Mouse (Mus musculus) gastrocnemius, adult 8-10 months (tissue): ENCODE data around the gene Usp39. TPM values are rescaled to one million over a fixed set of nuclear protein-coding genes. Genes with fewer than 3 reads are reported as not detected.

ENCODE experiments used
- DNase-seq, 2 experiments: peaks; one replicate each; pipeline ENCODE4 v3.0.0; 2022; ENCODE audit warnings: low spot score in 2 of 2
- total RNA-seq, 4 experiments: library from RNA; stranded (reverse); gene quantifications; 2 replicates each; pipeline ENCODE4 v1.2.4; 2022

Usp39 gene
- total RNA-seq = 10 to 100 TPM; 18.0 to 21.4 (median 19.6) TPM

GRCm38 (mm10) chr6:72345074-72345567 is at the start of gene Usp39:
Gene Usp39, minus strand, starts transcription at chr6:72345184.
- peak; percentile 83 to 89 for DNase-seq

DNA sequence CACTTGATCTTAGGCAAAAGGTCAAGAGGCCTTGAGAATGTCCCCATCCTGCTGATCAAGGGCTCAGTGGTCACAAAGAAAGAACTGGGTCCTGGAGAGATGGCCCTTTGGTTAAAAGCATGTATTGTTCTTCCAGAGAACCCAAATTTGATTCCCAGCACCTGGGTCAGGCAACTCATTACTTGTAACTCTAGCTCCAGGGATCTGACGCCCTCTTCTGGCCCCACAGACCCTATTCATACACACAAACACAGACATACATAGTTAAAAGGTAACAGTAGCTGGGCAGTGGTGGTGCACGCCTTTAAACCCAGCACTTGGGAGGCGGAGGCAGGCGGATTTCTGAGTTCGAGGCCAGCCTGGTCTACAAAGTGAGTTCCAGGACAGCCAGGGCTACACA is 47.4 kb upstream of the Usp39 start:
- DNase-seq = no peak

DNA sequence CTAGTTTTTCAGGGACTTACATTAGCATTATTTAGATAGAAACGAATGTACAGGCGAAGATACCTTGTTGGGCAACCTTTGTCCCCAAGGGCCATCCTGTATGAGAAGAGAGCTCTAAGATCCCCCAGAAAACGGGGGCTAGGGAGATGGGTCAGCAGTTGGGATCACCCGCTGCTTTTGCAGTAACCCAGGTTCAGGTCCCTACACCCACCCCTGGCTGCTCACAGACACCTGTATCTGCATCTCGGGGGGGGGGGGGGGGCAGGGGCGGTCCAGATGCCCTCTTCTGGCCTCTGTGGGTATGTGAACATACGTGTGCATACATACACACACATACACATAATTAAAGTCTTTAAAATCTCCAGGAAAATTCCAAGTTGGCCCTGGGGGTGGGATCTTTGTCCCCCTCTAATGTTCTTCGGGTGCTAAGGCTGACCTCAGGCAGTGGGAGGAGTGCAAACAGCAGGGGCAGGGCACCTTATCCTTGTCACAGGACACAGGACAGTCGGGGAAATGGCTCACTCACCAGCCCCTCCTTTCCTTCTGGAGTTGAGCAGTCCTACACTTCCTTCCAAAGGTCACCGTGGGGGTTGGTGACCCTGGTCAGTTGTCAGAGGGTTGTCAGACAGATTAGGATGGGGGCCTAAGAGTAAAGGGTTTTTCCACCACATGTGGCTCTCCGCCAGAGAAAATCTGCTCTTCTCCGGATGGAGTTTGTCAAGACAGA is 46.0 kb upstream of the Usp39 start:
- DNase-seq = peak in 1 of 2 experiments; percentile 28

DNA sequence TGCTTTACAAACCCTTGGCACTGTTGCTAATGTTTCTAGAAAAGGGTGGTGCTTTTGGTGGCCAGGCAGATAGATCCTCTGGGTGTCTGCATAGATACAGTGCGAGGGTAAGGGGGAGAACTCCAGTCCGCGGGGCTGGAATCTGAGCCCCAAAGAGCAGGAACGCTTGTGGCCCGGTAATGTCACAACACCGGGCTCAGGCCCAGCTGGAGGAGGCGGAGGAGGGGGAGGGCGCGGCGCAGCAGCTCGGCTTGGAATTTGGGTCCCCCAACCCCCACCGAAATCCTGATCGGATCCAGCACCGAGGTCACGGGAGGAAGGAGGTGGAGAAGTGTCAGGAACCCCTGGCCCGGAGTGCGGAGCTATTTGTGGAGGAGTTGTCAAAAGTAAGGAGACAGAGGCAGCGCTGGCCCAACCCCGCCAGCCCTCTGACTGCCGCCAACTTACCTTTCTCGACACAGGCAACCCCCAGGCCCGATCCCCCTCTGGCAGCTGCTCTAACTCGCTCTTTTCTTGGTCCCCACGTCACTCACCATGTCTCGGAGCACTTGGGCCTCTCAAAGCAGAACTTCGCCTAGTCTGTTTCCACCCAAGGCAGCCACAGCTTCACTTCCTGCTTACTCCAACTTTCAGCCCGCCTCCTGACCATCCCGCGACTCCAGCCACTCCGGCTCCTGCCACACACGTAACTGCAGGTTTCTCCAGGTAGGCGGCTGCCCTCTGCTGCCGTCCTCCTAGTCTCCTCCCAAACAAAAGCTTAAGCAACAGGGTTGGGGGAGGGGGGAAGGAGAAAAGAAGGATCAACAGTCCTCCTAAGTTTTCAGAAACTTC is 45.2 kb upstream of the Usp39 start, which contains the start of gene Vamp8:
TSS of gene Vamp8 (minus strand) at position 763 of the 831 bp plus-strand sequence.
- DNase-seq = peak; percentile 88 to 92

- DNase-seq = no peak
Measured at GRCm38 (mm10) chr6:72389471-72389940, 44.5 kb upstream of the Usp39 start.

DNA sequence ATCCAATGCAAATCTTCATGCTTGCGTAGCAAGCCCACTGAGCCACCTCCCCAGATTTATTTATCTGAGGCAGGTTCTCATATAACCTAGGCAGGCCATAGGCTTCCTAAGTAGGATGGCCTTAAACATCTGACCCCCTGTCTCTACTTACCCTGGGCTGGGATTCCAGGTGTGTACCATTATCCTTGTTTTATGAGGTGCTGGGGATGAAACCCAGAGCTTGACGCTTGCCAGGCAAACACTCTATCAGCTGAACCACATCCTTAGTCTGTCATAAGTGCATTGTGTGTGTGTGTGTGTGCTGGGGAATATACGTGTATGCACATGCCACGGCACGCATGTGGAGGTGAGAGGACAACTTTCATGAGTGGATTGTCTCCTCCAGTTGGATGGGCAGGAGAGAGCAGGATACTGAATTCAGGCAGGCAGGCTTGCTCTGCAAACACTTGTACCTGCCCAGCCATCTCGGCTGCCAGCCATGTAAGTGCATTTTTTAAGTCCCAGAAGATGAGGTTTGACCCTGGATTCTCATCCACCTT is 43.9 kb upstream of the Usp39 start:
- no peak for DNase-seq

GRCm38 (mm10) chr6:72388266-72388665 is 43.3 kb upstream of the Usp39 start:
- DNase-seq = no peak

- DNase-seq = no peak
Measured at GRCm38 (mm10) chr6:72387816-72388215, 42.8 kb upstream of the Usp39 start.

DNA sequence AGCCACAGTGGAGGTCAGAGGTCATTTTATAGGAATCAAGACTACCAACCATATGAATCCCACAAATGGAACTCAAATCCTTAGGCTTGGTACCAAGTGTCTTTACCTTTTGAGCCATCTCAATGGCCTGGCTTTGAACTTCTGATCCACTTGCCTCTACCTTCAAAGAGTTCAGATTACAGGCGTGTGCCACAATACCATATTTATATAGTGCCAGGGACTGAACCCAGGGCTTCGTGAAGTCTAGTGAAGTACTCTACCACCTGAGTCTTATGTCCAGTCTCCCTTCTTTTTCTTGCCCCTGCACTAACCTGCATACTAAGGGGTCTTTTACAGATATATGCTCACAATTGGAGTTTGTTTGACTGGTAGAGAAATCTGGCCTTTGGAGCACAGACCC is 41.6 kb upstream of the Usp39 start:
- DNase-seq = no peak

GRCm38 (mm10) chr6:72385258-72385657 is 40.3 kb upstream of the Usp39 start:
- DNase-seq = no peak

GRCm38 (mm10) chr6:72383952-72384351 is 39.0 kb upstream of the Usp39 start:
- DNase-seq = no peak

DNA sequence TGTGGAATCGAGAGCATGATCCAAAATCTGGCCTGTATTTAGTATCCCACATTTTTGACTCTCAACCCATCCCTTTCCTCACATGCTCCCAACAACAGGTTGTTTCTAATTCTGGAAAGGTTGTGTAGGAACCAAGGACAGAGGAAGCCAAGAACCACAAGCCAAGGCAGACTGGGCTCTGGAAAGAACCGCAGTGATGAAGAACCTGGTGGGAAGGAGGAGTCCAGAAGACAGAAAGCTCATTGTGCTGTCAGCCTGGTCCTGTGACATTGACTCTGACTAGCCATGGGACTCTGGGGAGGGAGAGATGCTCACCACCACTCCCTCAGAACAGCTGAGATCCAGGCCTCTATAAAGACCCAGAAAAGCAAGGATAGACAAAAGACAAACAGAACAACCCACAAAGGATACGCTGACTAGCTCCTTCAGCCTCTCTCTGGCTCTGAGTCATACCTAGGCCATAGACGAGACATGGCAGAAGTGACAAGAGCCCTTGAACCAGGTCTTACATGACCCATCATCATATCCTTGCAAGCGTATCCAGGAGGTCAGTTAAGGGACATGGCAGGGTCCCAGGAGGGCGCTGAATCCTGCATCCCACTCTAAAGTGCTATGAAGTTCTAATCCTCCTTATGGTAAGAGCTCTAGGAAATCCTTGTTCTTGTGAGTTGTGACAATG is 38.3 kb upstream of the Usp39 start:
- no peak for DNase-seq

- no peak for DNase-seq
Measured at GRCm38 (mm10) chr6:72382494-72382893, 37.5 kb upstream of the Usp39 start.

DNA sequence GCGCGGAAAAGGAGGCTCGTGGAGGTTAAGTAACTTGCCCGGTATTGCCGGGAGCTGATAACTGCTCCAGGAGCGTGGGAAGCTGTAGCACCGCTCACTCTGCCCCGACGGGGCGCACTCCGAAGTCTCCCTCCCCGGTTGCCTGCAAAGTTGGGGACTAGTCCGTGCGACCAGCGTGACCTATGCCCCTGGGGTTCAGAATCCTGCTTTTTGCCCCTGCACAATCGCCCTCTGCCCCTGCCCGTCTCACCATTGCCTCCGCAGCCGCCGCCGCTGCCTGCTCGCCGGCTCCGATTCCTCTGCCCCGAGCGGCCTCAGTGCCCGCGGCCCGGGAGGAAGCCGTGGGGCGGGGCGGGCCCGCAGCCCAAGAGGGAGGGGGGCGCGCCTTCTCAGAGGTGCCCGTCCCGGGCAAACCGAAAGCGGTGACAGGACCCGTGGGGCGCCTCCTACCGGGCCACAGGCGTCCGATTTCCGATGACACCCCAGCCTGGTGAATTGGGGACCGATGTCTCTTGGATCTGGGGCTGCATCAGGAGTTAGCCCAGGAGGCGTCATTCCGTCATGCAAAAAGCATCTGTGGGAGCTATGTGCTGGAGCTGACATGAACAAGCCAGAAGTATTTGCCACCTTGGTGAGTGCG is 35.3 kb upstream of the Usp39 start, which contains the start of gene Vamp5:
TSS of gene Vamp5 (minus strand) at position 338 of the 640 bp plus-strand sequence.
- peak; percentile 74 to 83 for DNase-seq

DNA sequence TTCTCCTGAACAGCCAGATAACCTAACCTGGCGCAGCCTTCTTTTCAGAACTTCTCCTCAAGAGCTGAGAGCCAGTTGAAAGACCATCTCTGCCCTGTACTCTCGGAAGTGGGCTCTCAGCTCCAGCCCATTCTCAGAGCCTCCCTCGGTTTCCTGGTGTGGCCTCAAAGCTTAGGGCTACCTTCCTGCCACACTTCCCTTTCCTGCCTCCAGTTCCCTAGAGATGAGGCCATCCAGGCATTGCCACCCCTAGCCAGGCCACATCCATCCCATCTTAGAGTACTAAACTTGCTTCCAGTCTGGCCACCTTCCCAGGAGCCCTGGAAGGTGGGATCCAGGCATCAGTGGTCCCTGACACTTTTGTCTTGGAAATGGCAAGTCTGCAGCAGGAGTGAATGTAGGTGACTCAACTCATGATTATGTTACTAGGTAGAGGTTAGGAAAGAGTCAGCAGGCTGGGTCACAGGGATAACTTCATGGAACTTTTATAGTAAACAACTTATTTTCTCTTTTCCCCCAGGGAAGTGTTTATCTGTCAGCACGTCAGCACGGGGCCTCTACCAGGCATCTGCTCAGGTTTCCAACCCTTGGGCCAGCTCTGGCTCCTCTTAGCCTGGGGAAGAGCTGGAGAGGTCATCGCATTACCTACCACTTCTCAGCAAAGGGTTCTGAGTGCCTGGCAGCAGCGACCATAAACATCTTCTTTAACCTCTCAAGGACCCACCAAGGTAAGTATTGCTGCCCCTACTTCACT is 34.6 kb upstream of the Usp39 start:
- peak in 1 of 2 experiments; percentile 43 for DNase-seq

DNA sequence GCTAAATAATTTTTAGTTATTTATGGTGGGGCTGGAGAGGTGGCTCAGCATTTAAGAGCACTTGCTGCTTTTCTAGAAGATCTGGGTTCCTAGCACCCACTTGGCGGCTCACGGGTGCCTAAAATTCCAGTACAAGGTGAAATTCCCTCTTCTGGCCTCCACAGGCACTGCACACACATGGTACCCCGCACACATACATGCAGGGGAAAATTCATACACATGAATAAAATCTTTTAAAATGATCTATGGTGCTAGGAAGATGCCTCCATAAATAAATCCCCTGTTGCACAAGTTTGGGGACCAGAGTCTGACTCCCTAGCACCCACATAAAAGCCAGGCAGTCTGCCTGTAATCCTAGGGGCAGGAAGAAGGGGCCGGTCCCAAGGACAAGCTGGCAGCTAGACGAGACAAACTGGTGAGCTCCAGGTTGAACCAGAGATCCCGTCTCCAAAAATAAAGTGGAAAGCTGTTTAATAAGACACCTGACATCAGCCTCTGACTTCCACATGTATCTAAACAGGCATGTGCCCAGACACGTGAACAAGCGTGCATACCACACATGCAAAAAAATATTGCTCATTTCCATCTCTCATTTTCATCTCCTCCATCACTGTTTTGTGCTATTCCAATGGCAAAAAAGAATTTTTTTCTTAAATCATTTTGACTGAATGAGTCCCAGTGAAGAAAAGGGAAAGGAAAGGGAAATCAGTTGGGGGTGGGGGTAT is 33.7 kb upstream of the Usp39 start:
- DNase-seq = no peak

DNA sequence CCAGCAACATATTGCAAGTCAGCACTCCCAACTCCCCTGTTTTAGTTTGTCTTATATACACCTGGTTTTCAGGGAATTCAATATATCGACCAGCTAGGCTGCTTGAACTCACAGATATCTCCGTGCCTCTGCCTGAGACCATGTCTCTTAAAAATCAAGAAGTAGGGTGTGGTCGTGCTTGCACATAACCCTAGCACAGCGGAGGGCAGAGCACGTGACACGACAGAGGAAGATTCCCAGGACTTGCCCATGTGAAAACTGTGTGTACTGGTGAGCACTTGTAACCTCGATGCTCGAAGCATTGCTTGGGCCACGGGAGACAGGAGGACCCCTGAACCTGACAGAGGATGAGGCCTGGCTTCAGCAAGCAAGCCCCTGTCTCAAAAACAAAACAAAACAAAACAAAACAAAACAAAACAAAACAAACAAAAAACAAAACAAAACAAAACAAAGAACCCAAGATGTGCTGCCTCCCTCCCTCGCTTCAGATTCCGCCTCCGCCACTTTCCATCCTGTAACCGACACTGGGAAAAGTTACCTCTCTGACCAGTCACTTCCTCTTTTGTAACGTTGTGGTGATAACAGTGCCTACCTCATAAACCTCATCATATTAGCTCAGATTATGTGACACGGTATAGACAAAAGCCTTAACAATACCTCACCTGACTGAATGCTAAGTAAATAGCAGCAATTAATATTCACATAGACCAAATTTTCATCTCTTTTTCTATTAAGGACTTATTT is 30.0 kb upstream of the Usp39 start:
- no peak for DNase-seq

GRCm38 (mm10) chr6:72374206-72374605 is 29.2 kb upstream of the Usp39 start:
- no peak for DNase-seq

GRCm38 (mm10) chr6:72373184-72373583 is 28.2 kb upstream of the Usp39 start:
- no peak for DNase-seq
